Mouse (Mus musculus): Measurements from ENCODE around the gene Cdc27.

DNA sequence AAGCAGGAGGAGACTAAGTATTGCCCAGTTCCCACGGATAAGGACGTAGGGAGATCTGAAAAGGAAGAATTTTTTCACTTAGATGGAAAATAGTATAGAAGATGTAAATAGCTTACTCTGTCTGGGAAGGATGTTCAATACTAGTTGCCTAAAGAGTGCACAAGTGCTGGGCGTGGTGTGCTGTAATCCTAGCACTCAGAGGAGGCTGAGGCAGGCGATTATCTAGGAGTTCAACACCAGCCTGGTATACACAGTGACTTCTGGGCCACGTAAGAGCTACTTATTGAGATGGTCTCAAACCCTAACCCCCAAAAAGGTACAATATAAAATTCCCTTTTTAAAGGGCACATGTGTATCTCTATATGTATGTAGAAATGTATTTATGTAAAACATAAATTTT lies 82.7 kb downstream of the Cdc27 start:
- no peak for TF ChIP-seq CTCF (IDR thresholded peaks at IDR 0.05; ENCODE audit: extremely low read depth, insufficient read depth, insufficient read length, insufficient replicate concordance)
- TF ChIP-seq POLR2A (IDR thresholded peaks at IDR 0.05; ENCODE audit: low read depth, low read length) = no peak
